Mouse (Mus musculus) brown adipose tissue, adult 24 weeks (tissue): ENCODE measurements at regions not wholly inside any gene's neighbourhood (a gene's known extent, or its start where the extent isn't known, plus 50 kb on each side); places are given as distances from the start of the nearest gene placed in this dataset.

ENCODE experiments used
- H3K27ac ChIP-seq: fragments of 200-500 bp; replicated peaks from 2 replicates; pipeline ENCODE4 v1.5.1; 2012; ENCODE audit warnings: low read depth, mild to moderate bottlenecking, low read length
- H3K4me1 ChIP-seq: fragments of 200-500 bp; 2 replicates; pipeline ENCODE4 v1.6.1; 2012; ENCODE audit warnings: low read length, mixed read lengths; ENCODE audit not compliant: control insufficient read depth, insufficient read depth, insufficient read length
- H3K4me3 ChIP-seq: fragments of 200-500 bp; 2 replicates; pipeline ENCODE4 v1.5.1; 2012; ENCODE audit warnings: low read depth, mild to moderate bottlenecking, low read length, moderate library complexity; ENCODE audit not compliant: insufficient read depth

DNA sequence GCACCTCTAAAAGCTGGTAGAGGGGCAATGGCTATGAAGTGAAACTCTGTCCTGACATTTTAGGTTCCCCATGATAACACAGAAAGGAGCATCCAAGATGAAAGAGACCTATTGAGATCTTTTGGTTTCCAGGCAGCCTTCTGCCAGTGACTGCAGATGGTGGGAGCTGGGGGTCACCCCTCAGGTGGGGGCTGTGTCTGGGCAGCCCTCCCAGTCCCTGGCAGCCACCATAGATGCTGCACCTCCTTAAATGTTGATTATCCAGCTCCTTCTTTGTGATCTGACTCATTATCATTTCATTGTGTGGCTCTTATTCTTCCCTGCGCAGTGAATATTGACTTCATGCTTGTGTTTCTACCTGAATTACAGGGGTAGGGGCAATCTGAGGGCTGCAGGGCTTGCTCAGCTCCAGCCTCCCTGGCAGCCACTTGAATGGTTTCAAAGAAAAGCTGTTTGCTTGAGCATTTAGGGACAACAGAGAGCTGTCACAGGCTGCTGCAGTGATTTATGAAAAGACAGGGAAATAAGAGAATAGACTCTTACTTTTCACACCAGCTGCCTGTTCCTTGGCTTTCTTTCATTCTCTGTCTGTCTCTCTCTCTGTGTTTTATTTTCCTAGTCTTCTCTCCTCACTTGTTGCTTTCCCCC is 113.1 kb upstream of the Jag1 start:
- Histone ChIP-seq H3K4me1 (no peaks in the 10 kb centered on the region), H3K4me3 (no peak overlapping the region), H3K27ac (no peak overlapping the region)

DNA sequence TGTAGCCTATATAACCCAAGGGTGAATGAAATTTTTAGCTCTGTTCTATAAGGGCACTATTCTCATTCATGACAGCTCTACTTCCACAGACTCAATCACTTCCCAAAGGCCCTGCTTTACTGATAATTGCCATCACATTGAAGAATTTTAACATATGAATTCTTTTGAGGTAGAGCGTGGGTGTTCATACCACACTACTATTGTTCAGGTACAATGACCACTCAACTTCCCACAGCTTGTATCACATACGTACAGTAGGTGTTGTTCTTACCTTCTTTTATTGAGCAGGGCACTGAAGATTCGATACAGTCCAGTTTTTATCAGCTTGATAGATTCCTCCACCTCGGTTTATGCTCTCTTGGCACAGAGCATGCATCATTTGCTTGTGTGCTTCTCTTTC is 111.1 kb upstream of the Jag1 start:
- no peak overlapping the region for H3K4me3 ChIP-seq
- H3K4me1 ChIP-seq: no peaks in the 10 kb centered on the region
- H3K27ac ChIP-seq: no peak overlapping the region

DNA sequence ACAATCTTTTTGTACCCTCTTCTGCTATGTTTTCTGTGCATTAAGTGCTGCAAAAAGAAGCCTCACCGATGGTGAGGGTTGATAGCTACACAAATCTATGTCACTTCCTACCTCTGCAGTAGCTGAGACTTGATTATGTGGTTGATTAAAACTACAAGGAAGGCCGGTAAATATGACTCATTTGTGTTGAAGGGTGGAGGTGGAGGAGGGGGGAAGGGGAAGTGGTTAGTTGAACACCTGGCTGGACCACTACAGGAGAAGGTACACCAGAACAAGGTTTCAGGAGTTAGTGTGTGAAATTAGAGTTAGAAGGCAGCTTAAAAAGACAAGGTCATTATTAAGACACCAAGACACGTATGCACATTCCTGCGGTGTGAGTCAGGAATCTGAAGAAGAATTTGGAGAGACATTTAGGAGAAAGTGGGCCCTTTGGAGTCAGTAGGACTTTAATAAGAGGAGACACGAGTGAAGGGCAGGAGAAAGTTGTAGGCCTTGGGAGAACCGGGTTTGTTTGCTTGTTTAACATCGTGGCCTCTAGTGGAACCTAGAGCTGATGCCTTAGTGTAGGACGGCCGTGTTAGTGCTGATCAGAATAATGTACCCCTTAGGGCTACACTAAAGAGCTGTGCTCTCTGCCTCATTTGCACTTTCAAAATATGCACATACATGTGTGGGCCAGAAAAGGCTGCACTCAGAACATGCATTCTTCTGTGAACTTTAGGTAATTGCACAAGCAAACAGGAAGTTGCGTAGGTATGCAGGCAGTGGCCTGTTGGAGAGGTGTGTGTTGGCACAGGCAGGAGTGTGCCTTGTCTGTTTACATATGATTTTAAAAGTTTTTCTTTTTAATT is 108.5 kb upstream of the Jag1 start:
- no peak overlapping the region for H3K27ac ChIP-seq
- H3K4me3 ChIP-seq: no peak overlapping the region
- H3K4me1 ChIP-seq: no peaks in the 10 kb centered on the region

DNA sequence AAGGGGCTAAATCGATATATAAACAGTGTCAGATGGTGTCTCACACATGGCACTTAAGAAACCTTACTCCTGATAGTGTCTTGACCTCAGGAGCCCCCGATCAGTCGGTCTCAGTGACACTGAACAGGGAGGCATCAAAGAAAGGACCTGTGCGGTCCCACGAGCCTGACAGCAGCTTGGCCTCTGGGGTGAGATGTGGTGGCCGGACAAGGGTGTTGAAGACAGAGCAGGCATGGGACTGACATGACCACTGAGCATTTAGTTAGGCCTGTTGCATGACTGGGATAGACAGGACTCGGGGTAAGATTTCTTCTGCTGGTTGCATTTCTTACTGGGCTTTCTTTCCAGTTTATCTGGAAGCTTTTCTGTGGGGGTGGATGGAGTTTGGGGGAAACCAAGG is 99.3 kb upstream of the Jag1 start:
- no peak overlapping the region for H3K4me3 ChIP-seq
- no peaks in the 10 kb centered on the region for H3K4me1 ChIP-seq
- H3K27ac ChIP-seq: no peak overlapping the region

DNA sequence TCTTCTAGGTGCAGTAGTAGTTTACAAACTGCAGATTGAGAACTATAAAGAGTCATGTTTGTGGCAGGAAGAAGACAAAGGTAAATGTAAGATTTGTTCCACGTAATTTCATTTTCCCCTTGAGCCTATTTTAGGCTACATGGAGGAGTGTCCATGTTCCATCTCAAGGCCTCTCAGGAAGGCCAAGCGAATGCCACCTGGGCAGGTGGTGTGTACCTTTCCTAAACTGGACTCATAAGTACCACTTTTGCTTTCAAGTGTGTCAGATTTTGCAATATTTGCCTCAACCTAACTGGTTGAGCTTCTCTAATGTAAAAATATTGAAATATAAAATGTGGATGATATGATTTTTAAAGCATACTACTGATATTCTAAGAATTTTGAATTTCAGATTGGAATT is 91.4 kb upstream of the Jag1 start:
- H3K4me1 ChIP-seq: no peaks in the 10 kb centered on the region
- no peak overlapping the region for H3K27ac ChIP-seq
- H3K4me3 ChIP-seq: no peak overlapping the region

DNA sequence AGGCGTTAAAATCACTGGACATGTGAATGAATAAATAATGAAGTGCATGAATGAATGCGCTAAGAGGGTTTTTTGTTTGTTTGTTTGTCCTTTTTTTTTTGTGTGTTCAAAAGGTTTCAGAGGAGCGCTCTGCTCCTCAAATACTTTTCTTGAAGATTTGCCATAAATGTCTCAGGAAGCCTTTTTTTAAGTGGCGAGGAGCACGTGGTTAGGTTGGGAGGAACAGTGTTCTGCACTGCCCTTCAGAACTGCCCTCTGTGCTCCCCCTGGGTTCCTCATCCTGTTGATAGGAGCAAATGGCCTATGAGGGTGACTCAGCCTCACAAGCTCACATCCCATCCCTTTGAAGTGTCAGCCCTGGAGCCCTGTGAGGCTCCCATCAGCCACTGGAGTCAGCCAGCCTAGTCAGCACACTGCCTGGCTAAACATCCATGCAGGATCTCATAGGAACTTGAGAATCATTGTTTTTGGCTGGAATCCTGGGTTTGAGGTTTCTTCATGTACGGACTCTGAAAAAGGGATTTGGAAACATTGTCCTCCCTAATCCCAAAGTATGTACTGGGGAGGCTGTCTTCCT is 87.9 kb upstream of the Jag1 start:
- Histone ChIP-seq H3K4me1 (peaks cover 3% of the 10 kb centered on the region; the same call in 1 of the 2 replicates), H3K4me3 (no peak overlapping the region), H3K27ac (no peak overlapping the region)

DNA sequence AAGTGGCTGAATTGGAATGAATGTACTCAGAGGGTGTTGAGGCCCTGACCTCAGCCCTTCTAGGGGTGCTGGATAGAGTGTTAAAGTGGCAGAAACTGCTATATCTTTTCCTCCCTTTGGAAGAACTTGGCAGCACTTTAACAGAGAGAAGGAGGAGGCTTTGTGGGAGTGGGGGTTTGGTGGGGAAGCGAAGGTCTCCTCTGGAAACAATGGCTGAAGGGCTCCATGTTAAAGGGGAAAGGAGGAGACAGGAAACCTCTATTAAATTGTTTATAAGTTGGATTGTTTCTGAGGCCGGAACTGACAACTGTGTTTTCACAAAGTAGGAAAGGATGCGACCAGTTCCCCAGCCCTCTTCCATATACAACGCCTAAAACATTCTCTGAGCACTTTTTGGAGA is 83.7 kb upstream of the Jag1 start:
- H3K4me1 ChIP-seq: peaks cover 3% of the 10 kb centered on the region; the same call in 1 of the 2 replicates
- no peak overlapping the region for H3K4me3 ChIP-seq
- H3K27ac ChIP-seq: no peak overlapping the region

DNA sequence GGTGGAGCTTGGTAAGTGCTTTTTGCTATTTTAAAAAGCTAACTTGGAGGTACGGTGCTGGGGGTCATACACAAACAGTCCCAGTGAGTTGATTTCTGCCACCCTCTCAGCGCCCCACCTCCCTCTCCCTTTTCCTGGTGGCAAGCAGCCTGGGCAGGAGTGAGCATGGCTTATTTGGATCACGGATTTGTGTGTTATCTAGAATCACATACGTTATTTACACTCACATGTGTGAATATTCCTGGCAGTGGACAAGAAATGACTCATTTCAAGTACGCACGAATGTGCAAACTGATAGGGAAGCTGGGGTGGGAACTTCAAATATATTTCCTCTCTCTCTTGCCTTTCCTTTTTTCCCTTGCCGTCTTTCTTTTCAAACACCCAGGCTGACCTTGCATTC is 75.7 kb upstream of the Jag1 start:
- H3K4me3 ChIP-seq: no peak overlapping the region
- H3K4me1 ChIP-seq: no peaks in the 10 kb centered on the region
- H3K27ac ChIP-seq: no peak overlapping the region

DNA sequence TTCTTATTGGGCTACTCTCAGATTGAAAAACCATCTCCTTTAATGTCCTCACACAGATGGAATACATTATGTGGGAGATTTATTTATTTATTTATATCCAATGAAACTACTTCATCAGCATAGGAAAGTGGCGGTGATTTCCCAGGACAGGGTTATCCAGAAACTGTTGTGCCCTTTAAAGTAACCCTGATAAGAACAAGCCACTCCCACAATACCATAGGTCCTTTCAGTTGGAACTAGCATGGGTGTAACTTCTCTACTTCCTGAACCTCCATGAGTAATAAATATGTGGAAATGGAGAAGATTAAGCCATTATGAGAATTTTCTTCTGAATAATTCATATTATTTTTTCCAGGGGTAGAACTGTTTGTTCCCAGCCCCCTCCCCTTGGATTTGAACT is 52.7 kb upstream of the Jag1 start:
- Histone ChIP-seq H3K4me1 (no peaks in the 10 kb centered on the region), H3K27ac (no peak overlapping the region)

DNA sequence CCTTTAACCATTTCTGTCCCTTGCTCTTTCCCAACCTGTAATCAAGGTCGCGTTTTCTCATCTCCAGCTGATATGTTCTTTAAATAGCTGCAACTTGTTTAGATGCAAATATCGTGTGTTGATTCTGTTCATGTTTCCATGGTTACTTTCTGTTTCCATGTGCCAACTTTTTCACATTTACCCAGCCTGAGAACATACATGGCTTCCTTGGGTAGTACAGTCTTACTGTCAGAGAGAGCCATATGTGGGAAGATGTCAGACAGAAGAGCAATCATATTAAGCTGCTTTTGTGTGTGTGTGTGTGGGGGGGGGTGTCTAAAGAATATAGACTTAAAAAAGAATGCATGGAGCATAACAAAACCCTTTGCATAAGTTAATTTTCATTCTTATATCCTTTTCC is 52.2 kb upstream of the Jag1 start:
- no peak overlapping the region for H3K4me3 ChIP-seq
- H3K27ac ChIP-seq: no peak overlapping the region
- no peaks in the 10 kb centered on the region for H3K4me1 ChIP-seq

More for the DNA sequence above, 52.7 kb upstream of the Jag1 start:
- no peak overlapping the region for H3K4me3 ChIP-seq
